Mouse (Mus musculus) midbrain, embryonic 11.5 days (tissue): Measurements from ENCODE around the gene Trio. TPM values are rescaled to one million over a fixed set of nuclear protein-coding genes. Genes with fewer than 3 reads are reported as not detected.

Experiments
- ATAC-seq: fragments of 200-750 bp; cut with Nextera tagmentation; 2 replicates; pipeline ENCODE4 v1.8.0; 2017; ENCODE audit warnings: moderate TSS enrichment, moderate library complexity; ENCODE audit not compliant: low FRiP score
- DNase-seq: peaks from one replicate; pipeline ENCODE4 v3.0.0; 2015; ENCODE audit warnings: low spot score; ENCODE audit errors: missing footprints
- H3K27ac ChIP-seq: fragments of 300-500 bp; sonication (generic); 2 replicates; pipeline ENCODE4 v1.5.1; 2014; ENCODE audit warnings: low read depth, low read length
- H3K27me3 ChIP-seq: fragments of 300-500 bp; sonication (generic); 2 replicates; pipeline ENCODE4 v1.6.1; 2014; ENCODE audit warnings: mild to moderate bottlenecking, low read length, moderate library complexity, mixed read lengths; ENCODE audit not compliant: control insufficient read depth, insufficient read depth
- H3K36me3 ChIP-seq: fragments of 300-500 bp; sonication (generic); 2 replicates; pipeline ENCODE4 v1.6.1; 2014; ENCODE audit warnings: mild to moderate bottlenecking, low read length, moderate library complexity, mixed read lengths; ENCODE audit not compliant: control insufficient read depth, insufficient read depth
- H3K4me1 ChIP-seq: fragments of 300-500 bp; sonication (generic); 2 replicates; pipeline ENCODE4 v1.6.1; 2014; ENCODE audit warnings: low read length; ENCODE audit not compliant: control insufficient read depth, insufficient read depth
- H3K4me2 ChIP-seq: fragments of 300-500 bp; sonication (generic); 2 replicates; pipeline ENCODE4 v1.6.1; 2014; ENCODE audit warnings: mild to moderate bottlenecking, moderate library complexity
- H3K4me3 ChIP-seq: fragments of 300-500 bp; sonication (generic); 2 replicates; pipeline ENCODE4 v1.5.1; 2014; ENCODE audit warnings: low read depth, low read length
- H3K9ac ChIP-seq: fragments of 300-500 bp; sonication (generic); 2 replicates; pipeline ENCODE4 v1.6.1; 2014; ENCODE audit warnings: low read length
- H3K9me3 ChIP-seq: fragments of 300-500 bp; sonication (generic); 2 replicates; pipeline ENCODE4 v1.6.1; 2016; ENCODE audit warnings: low read length; ENCODE audit not compliant: control insufficient read depth
- WGBS: fragments of 180-500 bp; shearing (Covaris S2); extraction: QIAGEN DNeasy Blood & Tissue Kit; methylation state at CpG from one replicate; pipeline ENCODE4 v1.1.7; 2014; 5-methylcytosine and 5-hydroxymethylcytosine counted together
- polyA plus RNA-seq: library from polyadenylated mRNA; unstranded; fragments of >200 nt; fragmentation: Nextera tagmentation; extraction: Ambion mirVana; gene quantifications from 2 replicates; pipeline ENCODE4 v1.2.1, GENCODE M21; 2014

The Trio gene
- polyA plus RNA-seq, 1 experiment from 2014 or later = 32.5 TPM

DNA sequence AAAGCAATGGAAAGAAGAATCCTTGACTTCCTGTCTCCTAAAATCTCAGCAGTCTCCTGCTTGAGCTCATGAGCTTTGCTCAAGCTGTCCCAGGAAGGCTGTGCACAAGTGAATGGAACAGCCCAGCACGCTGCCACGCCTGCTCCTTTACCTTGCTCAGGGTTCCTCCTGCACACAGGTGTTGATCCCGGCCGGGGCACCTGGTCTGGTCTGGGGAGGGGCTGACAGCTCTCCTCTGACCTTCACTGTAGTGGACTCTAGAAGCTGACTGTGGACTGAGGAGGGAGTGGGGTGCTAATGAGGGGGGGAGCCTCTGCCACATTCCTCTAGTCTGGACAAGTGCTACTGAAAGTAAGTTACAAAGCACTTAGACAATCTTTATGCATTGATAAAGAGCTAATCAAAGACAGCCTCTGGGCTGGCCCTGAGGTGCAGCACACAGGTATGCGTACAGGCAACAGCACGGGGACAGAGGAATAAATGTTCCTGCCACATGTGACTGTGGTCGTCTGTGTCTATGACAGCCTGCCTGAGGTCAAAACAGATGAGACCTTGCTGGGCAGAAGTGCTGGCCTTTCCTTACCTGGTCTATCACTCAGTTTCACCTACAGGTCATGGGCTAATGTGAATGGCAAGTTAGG lies 167.3 kb downstream of the Trio start:
- ATAC-seq = no peak
- Histone ChIP-seq H3K27me3 (no peaks in the 10 kb centered on the region), H3K4me1 (no peaks in the 10 kb centered on the region), H3K4me2 (no peak overlapping the region), H3K27ac (no peak overlapping the region), H3K9me3 (no peaks in the 10 kb centered on the region), H3K4me3 (no peak overlapping the region), H3K36me3 (peaks cover 8% of the 10 kb centered on the region), H3K9ac (no peak overlapping the region)
- DNase-seq = no peak
- WGBS = 91% methylated on average over 7 of the region's 7 CpGs

DNA sequence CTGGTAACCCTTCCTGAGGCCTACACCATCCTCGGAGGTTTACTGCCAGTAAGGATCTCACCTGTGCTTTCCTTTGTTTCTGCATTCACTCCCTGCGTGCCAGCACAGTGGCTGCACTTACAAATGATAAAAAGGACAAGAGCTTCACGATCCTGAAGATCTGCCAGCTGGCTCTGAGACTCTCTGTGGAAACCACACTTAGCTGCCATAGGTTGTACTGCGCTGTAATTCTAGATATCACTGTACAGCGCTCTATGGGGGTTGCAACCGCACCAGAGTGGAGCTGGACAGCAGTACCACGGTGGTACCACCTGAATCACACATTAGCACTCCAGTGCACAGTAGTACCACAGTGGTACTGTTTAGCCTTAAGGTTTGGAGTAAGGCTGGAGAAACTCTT lies 168.4 kb downstream of the Trio start:
- Histone ChIP-seq H3K4me3 (no peak overlapping the region), H3K9me3 (no peaks in the 10 kb centered on the region), H3K27ac (no peak overlapping the region), H3K27me3 (no peaks in the 10 kb centered on the region), H3K4me1 (no peaks in the 10 kb centered on the region), H3K9ac (no peak overlapping the region), H3K36me3 (peaks cover 8% of the 10 kb centered on the region), H3K4me2 (no peak overlapping the region)
- DNase-seq (no peak), ATAC-seq (no peak)
- WGBS = 92% methylated on average over 7 of the region's 7 CpGs

DNA sequence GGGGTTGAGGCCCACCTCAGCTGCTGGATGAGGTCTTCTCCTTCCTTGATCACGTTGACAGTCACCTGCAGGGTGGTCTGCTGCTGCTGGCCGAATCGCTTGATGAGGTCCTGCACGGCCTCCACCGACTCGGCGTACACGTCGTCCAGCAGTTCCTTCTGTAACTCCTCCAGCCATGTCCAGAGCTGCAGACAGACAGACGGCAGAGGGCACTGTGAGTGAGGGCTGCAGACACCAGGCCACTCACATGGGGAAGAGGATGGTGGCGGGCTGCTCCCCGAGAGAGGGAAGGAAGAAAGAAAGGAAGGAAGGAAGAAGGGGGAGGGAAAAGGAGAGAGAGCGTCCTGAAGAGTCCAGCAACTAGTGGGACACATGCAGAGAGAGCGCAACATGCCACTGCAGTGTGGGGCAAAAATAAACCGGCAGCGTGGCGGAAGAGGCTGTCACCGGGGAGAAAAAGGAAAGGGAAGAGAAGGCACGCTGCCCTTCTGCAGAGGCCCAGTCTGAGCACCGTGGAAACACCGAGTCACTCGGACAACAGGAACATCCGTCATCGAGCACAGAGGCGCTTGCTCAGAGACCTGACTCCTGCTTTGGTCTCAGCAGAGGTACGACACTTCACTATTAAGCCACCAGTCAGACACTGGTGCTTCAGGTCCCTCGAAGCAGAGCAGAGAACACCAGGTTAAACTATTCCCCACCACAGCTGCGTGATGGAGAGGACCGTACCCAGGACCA lies 169.4 kb downstream of the Trio start:
- Histone ChIP-seq H3K9ac (no peak overlapping the region), H3K4me3 (no peak overlapping the region), H3K27me3 (no peaks in the 10 kb centered on the region), H3K4me1 (no peaks in the 10 kb centered on the region), H3K4me2 (no peak overlapping the region), H3K36me3 (peaks cover 8% of the 10 kb centered on the region), H3K9me3 (no peaks in the 10 kb centered on the region), H3K27ac (no peak overlapping the region)
- DNase-seq = no peak
- 75% methylated on average over 29 of the region's 29 CpGs for WGBS
- no peak for ATAC-seq

DNA sequence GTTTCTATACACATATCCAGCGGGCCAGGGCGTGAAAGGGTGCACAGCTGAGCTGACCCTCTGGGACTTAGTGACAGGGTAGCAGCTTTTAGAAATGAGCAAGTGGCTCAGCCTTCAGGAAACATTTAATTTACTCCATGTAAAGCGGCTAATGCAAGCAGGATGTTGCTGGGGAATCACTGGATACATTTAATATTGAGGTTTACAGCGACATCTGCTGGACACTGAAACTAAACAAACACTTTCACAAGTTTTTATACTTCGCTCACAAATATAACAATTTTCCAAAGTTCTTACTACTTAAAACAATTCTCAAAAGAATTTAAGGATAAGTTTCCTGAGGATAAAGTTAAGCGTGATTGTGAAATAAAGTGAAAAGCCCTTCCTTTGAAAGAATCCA lies 174.3 kb downstream of the Trio start:
- Histone ChIP-seq H3K4me3 (no peak overlapping the region), H3K9me3 (no peaks in the 10 kb centered on the region), H3K36me3 (peaks cover 23% of the 10 kb centered on the region), H3K27ac (no peak overlapping the region), H3K9ac (no peak overlapping the region), H3K4me1 (no peaks in the 10 kb centered on the region), H3K27me3 (no peaks in the 10 kb centered on the region), H3K4me2 (no peak overlapping the region)
- no peak for ATAC-seq
- no peak for DNase-seq
- WGBS = 79% methylated on average over 6 of the region's 6 CpGs

DNA sequence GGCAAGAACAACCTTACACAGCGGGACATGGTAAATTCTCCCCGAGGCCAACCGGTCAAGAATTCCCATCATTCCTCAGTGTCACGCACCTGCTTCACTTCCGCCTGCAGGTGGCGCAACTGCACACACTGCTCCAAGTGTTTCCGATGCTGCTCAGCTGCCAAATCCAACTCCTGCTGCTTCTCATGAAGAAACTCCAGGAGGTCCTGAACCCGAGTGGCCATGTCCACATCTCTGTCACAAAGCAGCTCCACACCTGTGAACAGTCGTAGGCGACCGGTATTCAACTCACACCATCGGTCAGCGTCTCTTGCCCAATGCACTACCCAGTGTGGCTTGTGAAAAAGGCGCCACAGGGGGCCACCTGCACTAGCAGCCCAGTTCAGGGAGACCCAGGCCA lies 174.7 kb downstream of the Trio start:
- H3K36me3 ChIP-seq = peaks cover 23% of the 10 kb centered on the region
- DNase-seq = peak; percentile 87
- WGBS = 92% methylated on average over 14 of the region's 14 CpGs

DNA sequence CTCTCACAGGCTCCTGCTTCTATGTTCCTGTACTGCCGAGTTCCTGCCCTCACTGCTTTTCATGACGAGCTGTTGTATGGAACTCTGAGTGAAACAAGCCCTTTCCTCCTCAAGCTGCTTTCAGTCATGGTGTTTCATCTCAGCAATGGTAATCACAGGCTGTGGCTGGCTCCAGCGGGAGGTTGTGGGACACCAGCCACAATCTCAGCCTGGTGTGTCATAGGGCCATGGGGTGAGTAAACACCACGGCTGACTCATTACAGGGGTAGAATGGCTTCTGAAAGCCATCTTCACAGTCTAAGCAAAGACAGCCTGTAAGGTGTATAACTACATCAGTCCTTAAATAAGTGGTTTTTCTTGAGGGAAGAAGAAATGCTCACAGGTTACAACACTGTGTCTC lies 175.7 kb downstream of the Trio start:
- peaks cover 23% of the 10 kb centered on the region for H3K36me3 ChIP-seq
- no peak overlapping the region for H3K4me2 ChIP-seq
- H3K4me3 ChIP-seq = no peak overlapping the region
- 90% methylated on average over 4 of the region's 4 CpGs for WGBS
- no peaks in the 10 kb centered on the region for H3K27me3 ChIP-seq
- no peak overlapping the region for H3K9ac ChIP-seq
- H3K27ac ChIP-seq = no peak overlapping the region
- DNase-seq (no peak), ATAC-seq (no peak)
- H3K4me1 ChIP-seq = no peaks in the 10 kb centered on the region
- H3K9me3 ChIP-seq = no peaks in the 10 kb centered on the region

More for the DNA sequence above, 174.7 kb downstream of the Trio start:
- Histone ChIP-seq H3K9ac (no peak overlapping the region), H3K4me2 (no peak overlapping the region), H3K4me3 (no peak overlapping the region), H3K27ac (no peak overlapping the region), H3K9me3 (no peaks in the 10 kb centered on the region), H3K4me1 (no peaks in the 10 kb centered on the region), H3K27me3 (no peaks in the 10 kb centered on the region)
- 0 out of 2 replicates have a peak, but pooled peaks have one; percentile 38 for ATAC-seq

DNA sequence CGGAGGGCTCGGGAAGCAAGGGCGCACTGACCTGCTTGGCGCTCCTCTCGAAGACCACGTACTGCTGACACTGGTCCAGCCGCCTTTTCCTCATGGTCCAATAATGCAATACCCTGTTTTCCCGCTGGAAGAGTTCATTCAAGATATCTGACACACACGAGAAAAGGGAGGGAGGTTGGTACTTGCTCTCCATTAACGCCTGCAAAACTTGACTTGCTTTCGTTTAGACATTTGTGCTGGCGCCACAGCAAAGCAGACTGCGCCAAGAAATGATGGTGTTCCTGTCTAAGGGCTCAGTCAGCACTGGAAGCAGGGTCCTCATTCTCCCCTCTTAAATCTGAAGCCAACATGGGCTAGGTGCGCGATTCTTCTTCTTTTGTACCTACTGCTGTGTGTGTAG lies 184.0 kb downstream of the Trio start:
- peaks cover 3% of the 10 kb centered on the region for H3K36me3 ChIP-seq
- WGBS = 94% methylated on average over 15 of the region's 15 CpGs
- H3K9me3 ChIP-seq = no peaks in the 10 kb centered on the region
- no peak overlapping the region for H3K9ac ChIP-seq
- no peak overlapping the region for H3K4me2 ChIP-seq
- no peak for ATAC-seq
- no peak overlapping the region for H3K27ac ChIP-seq
- DNase-seq = no peak
- no peaks in the 10 kb centered on the region for H3K27me3 ChIP-seq
- H3K4me3 ChIP-seq = no peak overlapping the region
- no peaks in the 10 kb centered on the region for H3K4me1 ChIP-seq

DNA sequence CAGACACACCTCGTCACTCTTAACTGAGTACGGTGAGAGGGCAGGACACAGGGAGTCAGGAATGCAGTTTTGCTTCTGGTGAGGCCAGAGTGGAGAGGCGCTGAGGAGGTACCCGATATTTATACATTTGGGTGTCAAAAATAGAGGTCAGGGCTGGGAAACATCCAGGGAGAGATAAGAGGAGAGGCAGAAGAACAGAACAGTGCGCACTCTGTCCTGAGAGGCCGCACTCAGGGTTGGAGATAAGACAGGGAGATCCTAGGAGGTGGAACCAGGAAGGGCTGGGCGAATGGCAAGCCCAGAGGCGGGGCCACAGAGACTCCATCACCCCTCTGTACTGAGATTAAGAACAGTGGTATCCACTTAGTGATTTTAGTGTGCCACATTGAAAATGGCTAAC lies 185.1 kb downstream of the Trio start:
- H3K4me2 ChIP-seq = no peak overlapping the region
- no peaks in the 10 kb centered on the region; the same call in 1 of the 2 replicates for H3K36me3 ChIP-seq
- ATAC-seq (no peak), DNase-seq (no peak)
- no peaks in the 10 kb centered on the region for H3K27me3 ChIP-seq
- H3K9me3 ChIP-seq = no peaks in the 10 kb centered on the region
- no peak overlapping the region for H3K27ac ChIP-seq
- 90% methylated on average over 8 of the region's 8 CpGs for WGBS
- no peak overlapping the region for H3K4me3 ChIP-seq
- H3K9ac ChIP-seq = no peak overlapping the region
- no peaks in the 10 kb centered on the region for H3K4me1 ChIP-seq

DNA sequence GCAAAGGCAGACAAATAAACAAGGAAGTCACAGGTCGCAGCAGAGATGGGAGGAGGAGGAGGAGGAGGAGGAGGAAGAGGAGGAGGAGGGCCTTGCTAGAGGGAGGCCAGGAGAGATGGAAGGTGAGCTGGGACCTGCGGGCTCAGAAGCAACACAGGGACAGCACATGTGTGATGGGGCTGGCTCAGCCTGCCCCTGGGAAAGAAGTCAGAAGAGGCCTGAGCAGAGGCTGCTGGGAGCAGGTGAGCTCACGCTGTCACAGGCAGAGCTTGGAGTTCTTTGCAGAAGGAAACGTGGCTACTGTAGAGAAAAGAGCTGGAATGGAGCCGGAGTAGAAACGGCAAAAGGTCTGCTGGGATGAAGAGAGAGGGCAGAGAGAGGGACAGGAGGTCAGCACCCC lies 185.5 kb downstream of the Trio start:
- Histone ChIP-seq H3K27ac (no peak overlapping the region), H3K4me3 (no peak overlapping the region), H3K9ac (no peak overlapping the region), H3K36me3 (peaks cover 1% of the 10 kb centered on the region; the same call in 1 of the 2 replicates), H3K9me3 (no peaks in the 10 kb centered on the region), H3K4me1 (no peaks in the 10 kb centered on the region), H3K4me2 (no peak overlapping the region), H3K27me3 (no peaks in the 10 kb centered on the region)
- 85% methylated on average over 6 of the region's 6 CpGs for WGBS
- DNase-seq (no peak), ATAC-seq (no peak)
